Mouse (Mus musculus) adrenal gland, adult 18-20 months (tissue): Measurements from ENCODE around the gene Wfikkn2. TPM values are rescaled to one million over a fixed set of nuclear protein-coding genes. Genes with fewer than 3 reads are reported as not detected.

Experiments
- DNase-seq, 2 experiments: peaks; one replicate each; pipeline ENCODE4 v3.0.0; 2021 to 2022; ENCODE audit warnings: low spot score in 2 of 2
- total RNA-seq, 2 experiments: library from RNA; stranded (reverse); gene quantifications; 1 replicate in 1 of 2; 2 replicates in 1 of 2; pipeline ENCODE4 v1.2.3; 2021

Gene Wfikkn2
- total RNA-seq, 2 experiments from 2014 or later: 0.53 to 2.2 TPM

- no peak for DNase-seq
Measured at GRCm38 (mm10) chr11:94228416-94228815, 17.4 kb downstream of the Wfikkn2 start.

GRCm38 (mm10) chr11:94225985-94226384 lies 19.8 kb downstream of the Wfikkn2 start:
- DNase-seq: no peak

- DNase-seq: no peak
Measured at GRCm38 (mm10) chr11:94223531-94223930, 22.3 kb downstream of the Wfikkn2 start.

GRCm38 (mm10) chr11:94221257-94221656 lies 24.5 kb downstream of the Wfikkn2 start:
- DNase-seq: no peak

- no peak for DNase-seq
Measured at GRCm38 (mm10) chr11:94216247-94216646, 29.6 kb downstream of the Wfikkn2 start.

GRCm38 (mm10) chr11:94215581-94215980 lies 30.2 kb downstream of the Wfikkn2 start:
- DNase-seq: no peak

- peak in 1 of 2 experiments; percentile 46 for DNase-seq
Measured at GRCm38 (mm10) chr11:94213735-94214594, 31.8 kb downstream of the Wfikkn2 start.

GRCm38 (mm10) chr11:94212997-94213396 lies 32.8 kb downstream of the Wfikkn2 start:
- DNase-seq: no peak

GRCm38 (mm10) chr11:94212489-94212836 lies 33.3 kb downstream of the Wfikkn2 start:
- DNase-seq: no peak

- peak; percentile 64 to 70 for DNase-seq
Measured at GRCm38 (mm10) chr11:94211651-94212488, 33.9 kb downstream of the Wfikkn2 start.

GRCm38 (mm10) chr11:94211124-94211603 lies 34.6 kb downstream of the Wfikkn2 start, which contains the start of gene Tob1:
Tob1 (plus strand) TSS chr11:94211454.
- peak; percentile 97 for DNase-seq

GRCm38 (mm10) chr11:94210191-94211086 lies 35.4 kb downstream of the Wfikkn2 start:
- peak; percentile 74 to 83 for DNase-seq

- DNase-seq: no peak
Measured at GRCm38 (mm10) chr11:94209695-94210131, 36.1 kb downstream of the Wfikkn2 start.

- DNase-seq: no peak
Measured at GRCm38 (mm10) chr11:94208811-94209675, 36.8 kb downstream of the Wfikkn2 start.

GRCm38 (mm10) chr11:94206398-94207114 lies 39.2 kb downstream of the Wfikkn2 start:
- DNase-seq: no peak

GRCm38 (mm10) chr11:94203066-94203465 lies 42.7 kb downstream of the Wfikkn2 start:
- no peak for DNase-seq

- no peak for DNase-seq
Measured at GRCm38 (mm10) chr11:94202106-94202505, 43.7 kb downstream of the Wfikkn2 start.

GRCm38 (mm10) chr11:94200422-94200821 lies 45.4 kb downstream of the Wfikkn2 start:
- DNase-seq: no peak

GRCm38 (mm10) chr11:94199771-94200170 lies 46.0 kb downstream of the Wfikkn2 start:
- DNase-seq: no peak
